Mouse (Mus musculus): Measurements from ENCODE around the gene Zfp867.

GRCm38 (mm10) chr11:59421967-59422366 lies 50.3 kb downstream of the Zfp867 start:
- TF ChIP-seq CTCF (IDR thresholded peaks at IDR 0.05; ENCODE audit: low read depth, low read length), result peak; percentile 24; the same call in 1 of the 2 replicates
- no peak for TF ChIP-seq POLR2A (IDR thresholded peaks at IDR 0.05; ENCODE audit: extremely low read depth, insufficient read depth, low read length)

Measured in liver, adult 2 months (tissue).